Mouse (Mus musculus) naive thymus-derived CD4-positive, alpha-beta T cell, adult 5 months (primary cell): ENCODE results near the gene Gria1. TPM values are rescaled to one million over a fixed set of nuclear protein-coding genes. Genes with fewer than 3 reads are reported as not detected.

Source experiments
- polyA plus RNA-seq: library from polyadenylated mRNA; unstranded; fragments of 100-300 nt; shearing (Covaris generic); gene quantifications from one replicate; pipeline ENCODE4 v1.2.1, GENCODE M21; 2017

The Gria1 gene
- not detected for polyA plus RNA-seq

DNA sequence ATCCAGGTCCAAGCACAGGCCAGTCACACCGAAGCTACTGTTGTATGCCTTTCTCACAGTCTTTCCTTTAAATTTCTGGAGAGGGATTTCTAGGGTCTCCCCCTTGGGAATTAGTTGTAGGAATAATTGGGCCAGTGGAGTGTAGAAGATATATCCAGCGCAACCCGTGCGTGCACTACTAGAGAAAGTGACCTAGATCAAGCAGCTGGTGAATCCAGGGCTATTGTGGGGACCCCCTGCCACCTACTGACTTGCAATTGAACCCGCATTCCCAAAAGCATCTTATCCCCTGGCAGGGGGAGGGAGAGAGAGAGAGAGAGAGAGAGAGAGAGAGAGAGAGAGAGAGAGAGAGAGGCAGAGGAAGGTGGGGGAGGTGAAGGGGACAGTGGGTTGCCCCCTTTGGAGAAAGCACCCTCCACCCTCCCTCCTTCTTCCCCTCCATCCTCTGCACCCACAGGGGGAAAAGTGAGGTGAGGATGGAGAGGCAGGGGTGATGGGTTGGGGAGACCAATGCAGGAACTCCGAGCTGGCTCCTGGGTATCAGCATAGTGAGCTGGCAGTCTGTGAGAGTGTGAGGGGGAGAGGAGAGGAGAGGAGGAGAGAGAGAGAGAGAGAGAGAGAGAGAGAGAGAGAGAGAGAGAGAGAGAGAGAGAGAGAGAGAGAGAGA lies at the start of gene Gria1:
Gene Gria1, plus strand, starts transcription at position 364 of the 667 bp plus-strand sequence.

